8 mouse cellular contexts compared by ENCODE assay signal in the genomic region with DNA sequence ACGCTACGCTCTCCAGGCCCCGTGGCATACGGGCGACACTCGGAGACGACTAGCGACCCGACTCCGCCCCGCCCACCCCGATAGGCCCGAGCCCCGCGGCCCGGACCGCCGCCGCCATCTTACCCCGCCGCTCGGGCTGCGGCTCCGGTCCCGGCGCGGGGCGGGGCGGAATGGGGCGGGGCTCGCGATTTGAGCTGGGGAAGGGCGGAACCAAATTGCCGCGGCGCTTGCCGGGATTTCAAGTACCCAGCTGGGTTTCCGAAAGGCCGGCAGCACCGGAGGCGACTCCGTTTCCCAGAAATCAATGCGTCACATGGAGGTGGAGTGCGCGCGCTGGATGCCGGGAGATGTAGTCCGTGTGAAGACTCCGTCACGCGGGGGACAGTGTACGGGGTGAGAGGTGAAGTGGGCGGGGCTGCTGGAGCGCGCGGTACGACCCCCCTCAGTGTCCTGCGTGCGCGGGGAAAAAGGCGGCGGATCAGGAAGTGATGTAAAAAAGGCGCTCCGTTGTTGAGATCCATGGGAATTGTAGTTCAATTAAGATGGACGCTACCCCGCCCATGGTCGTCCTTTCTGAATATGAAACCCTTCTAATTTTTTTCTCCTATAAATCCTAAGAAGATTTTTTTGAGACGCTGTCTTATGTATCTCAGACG. TPM values are rescaled to one million over a fixed set of nuclear protein-coding genes. Genes with fewer than 3 reads are reported as not detected.
DNase-seq lines count a peak whose midpoint lies in the region; ATAC-seq and TF ChIP-seq lines count a peak whose summit lies in the region.

TSS of gene Scaf1 (minus strand) at position 407 of the 656 bp plus-strand sequence.

- no peak for TF ChIP-seq CTCF in gastrocnemius, adult 2 months (IDR thresholded peaks at IDR 0.05)
- no peak for TF ChIP-seq CTCF in hindbrain, postnatal 0 days (IDR thresholded peaks at IDR 0.05; ENCODE audit: low read depth)
- no peak for TF ChIP-seq CTCF in left cerebral cortex, adult 2 months (IDR thresholded peaks at IDR 0.05)

- 1% methylated on average over 67 of the region's 69 CpGs for WGBS in hindbrain, postnatal 0 days

- H3K27me3 ChIP-seq in hindbrain, postnatal 0 days (ENCODE audit: insufficient read depth, low read length), result no peaks in the 10 kb centered on the region

- H3K4me3 ChIP-seq in gastrocnemius, adult 2 months, result peak within 1 kb of the TSS; percentile 94
- peak within 1 kb of the TSS; percentile 65 for H3K4me3 ChIP-seq in hindbrain, postnatal 0 days (ENCODE audit: low read length)
- peak within 1 kb of the TSS; percentile 69 for H3K4me3 ChIP-seq in left cerebral cortex, adult 2 months

- H3K9ac ChIP-seq in hindbrain, postnatal 0 days (replicated peaks; ENCODE audit: low read length), result peak within 1 kb of the TSS; percentile 89

- H3K4me1 ChIP-seq in hindbrain, postnatal 0 days (ENCODE audit: insufficient read depth, low read length), result peaks cover 14% of the 10 kb centered on the region

- peaks cover 22% of the 10 kb centered on the region for H3K36me3 ChIP-seq in hindbrain, postnatal 0 days (ENCODE audit: insufficient read depth, low read length)

- DNase-seq in ZHBTc4 (ENCODE audit: low read depth, low spot score), result peak; percentile 100
- DNase-seq in gastrocnemius, adult 2 months, result peak; percentile 100
- peak; percentile 100 for DNase-seq in hindbrain, postnatal 0 days (ENCODE audit: low spot score)
- peak; percentile 99 to 100 for DNase-seq in left cerebral cortex, adult 2 months (ENCODE audit: extremely low spot score in 1 of 2, low spot score in 2 of 2)
- peak; percentile 100 for DNase-seq in right cerebral cortex, adult 2 months (ENCODE audit: low spot score in 2 of 2)
- DNase-seq in urinary bladder, postnatal 14 days (ENCODE audit: low spot score), result peak; percentile 99

- intact Hi-C loops in gastrocnemius, adult 2 months (cut with DNase I), result loop anchor here (2.0 kb wide), 2 partner anchors 17 to 29 kb away; partner anchors contain the start of genes Bcl2l12 and Prmt1
- intact Hi-C loops in left cerebral cortex, adult 2 months (cut with DNase I), result loop anchor here (2.0 kb wide), 2 partner anchors 17 to 37 kb away; partner anchors contain the start of genes Bcl2l12 and Prr12

- peak within 1 kb of the TSS; percentile 96 for H3K4me2 ChIP-seq in hindbrain, postnatal 0 days (ENCODE audit: low read depth, low read length)

- ATAC-seq in common myeloid progenitor, adult 5-6 weeks (replicated peaks; ENCODE audit: low read depth, poor library complexity, severe bottlenecking), result peak; percentile 73
- peak; percentile 95 for ATAC-seq in hindbrain, postnatal 0 days
- peak; percentile 78 for ATAC-seq in megakaryocyte, adult 5-6 weeks (ENCODE audit: poor library complexity, severe bottlenecking)

- H3K9me3 ChIP-seq in hindbrain, postnatal 0 days (ENCODE audit: low read length), result no peaks in the 10 kb centered on the region

- H3K27ac ChIP-seq in gastrocnemius, adult 2 months, result peak within 1 kb of the TSS; percentile 98
- H3K27ac ChIP-seq in hindbrain, postnatal 0 days, result peak within 1 kb of the TSS; percentile 83
- peak within 1 kb of the TSS; percentile 89 for H3K27ac ChIP-seq in left cerebral cortex, adult 2 months

RNA-seq across cellular contexts. Expression of gene Scaf1, which starts in this region (rescaled TPM):
- total RNA-seq in common myeloid progenitor, adult 5-6 weeks (2017), result 9.6 and 17.0 TPM in 2 replicates
- total RNA-seq in gastrocnemius, adult 2 months (2021), result 10 to 100 TPM; 41.7 to 44.3 TPM
- 76.7 and 77.7 TPM in 2 replicates for total RNA-seq in hindbrain, postnatal 0 days (2014; rRNA removed)
- 40.7 and 45.6 TPM in 2 replicates for polyA plus RNA-seq in hindbrain, postnatal 0 days (2015; fragmentation: Nextera tagmentation; extraction: Ambion mirVana)
- 100 to 1,000 TPM; 170 to 181 TPM for total RNA-seq in left cerebral cortex, adult 2 months (2021)
- total RNA-seq in megakaryocyte, adult 5-6 weeks (2015), result 22.2 and 23.0 TPM in 2 replicates
- 9.6 and 12.2 TPM in 2 replicates for total RNA-seq in megakaryocyte, adult 5-6 weeks (2017)

Comparison
In these comparisons a context has a peak if more than half of its experiments do, and no peak if none do; other contexts are left out.
1. Peak in every context shown above with its lines: DNase-seq, ATAC-seq, H3K4me3 ChIP-seq and H3K27ac ChIP-seq.